Mouse (Mus musculus): ENCODE measurements around the gene Hras. TPM values are rescaled to one million over a fixed set of nuclear protein-coding genes. Genes with fewer than 3 reads are reported as not detected.

The Hras gene
- polyA plus RNA-seq, 1 experiment, result not detected

DNA sequence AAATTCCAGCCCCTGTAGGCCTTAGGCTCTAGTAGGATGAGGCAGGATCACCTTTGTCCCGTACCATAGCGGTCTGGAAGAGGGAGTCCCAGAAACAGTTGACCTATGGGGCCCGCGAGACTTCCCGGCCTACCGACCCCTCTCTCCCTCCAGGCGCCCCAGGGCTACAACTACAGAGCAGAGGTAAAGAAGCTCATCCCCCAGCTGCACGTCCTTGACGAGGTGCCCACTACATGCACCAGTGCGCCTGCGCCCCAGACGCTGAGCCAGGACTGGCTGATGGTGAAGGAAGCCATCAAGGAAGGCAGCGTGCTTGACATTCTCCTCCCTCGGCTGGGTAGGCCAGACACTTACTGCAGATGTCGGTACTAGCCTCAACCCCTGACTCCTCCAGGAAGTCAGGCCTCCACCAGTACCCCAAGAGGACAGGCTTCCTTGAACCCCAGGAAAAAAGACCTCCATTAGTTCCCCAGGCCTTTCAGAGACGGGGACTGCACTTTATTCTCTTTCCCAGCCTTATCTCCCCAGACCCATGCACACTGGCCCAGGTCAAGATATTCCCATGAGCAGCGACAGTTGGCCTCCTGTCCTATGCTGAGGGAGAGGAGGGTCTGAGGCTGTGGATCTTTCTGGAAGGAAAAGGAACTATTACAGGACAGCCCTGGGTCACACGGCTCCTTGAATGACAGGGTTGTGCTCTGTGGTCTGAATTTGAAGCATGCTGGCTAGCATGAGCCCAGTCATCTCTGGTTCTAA lies 12.6 kb upstream of the Hras start:
- Histone ChIP-seq H3K4me1 (ENCODE audit: control insufficient read depth, insufficient read depth, low read length) (no peaks in the 10 kb centered on the region), H3K4me3 (ENCODE audit: insufficient read depth, low read depth, low read length) (no peak overlapping the region), H3K27ac (ENCODE audit: insufficient read depth, low read depth, low read length) (no peak overlapping the region)
- TF ChIP-seq CTCF (IDR thresholded peaks at IDR 0.05; ENCODE audit: insufficient read depth, low read depth, low read length) (no peak), POLR2A (IDR thresholded peaks at IDR 0.05; ENCODE audit: insufficient read depth, low read depth, low read length) (no peak)
- 94% methylated on average over 18 of the region's 18 CpGs for WGBS

GRCm38 (mm10) chr7:141205504-141205903 lies 11.7 kb upstream of the Hras start:
- H3K4me1 ChIP-seq (ENCODE audit: control insufficient read depth, insufficient read depth, low read length), result no peaks in the 10 kb centered on the region
- no peak overlapping the region for H3K27ac ChIP-seq (ENCODE audit: insufficient read depth, low read depth, low read length)
- WGBS, result 97% methylated on average over 5 of the region's 5 CpGs
- H3K4me3 ChIP-seq (ENCODE audit: insufficient read depth, low read depth, low read length), result no peak overlapping the region
- TF ChIP-seq POLR2A (IDR thresholded peaks at IDR 0.05; ENCODE audit: insufficient read depth, low read depth, low read length), result no peak
- no peak for TF ChIP-seq CTCF (IDR thresholded peaks at IDR 0.05; ENCODE audit: insufficient read depth, low read depth, low read length)

DNA sequence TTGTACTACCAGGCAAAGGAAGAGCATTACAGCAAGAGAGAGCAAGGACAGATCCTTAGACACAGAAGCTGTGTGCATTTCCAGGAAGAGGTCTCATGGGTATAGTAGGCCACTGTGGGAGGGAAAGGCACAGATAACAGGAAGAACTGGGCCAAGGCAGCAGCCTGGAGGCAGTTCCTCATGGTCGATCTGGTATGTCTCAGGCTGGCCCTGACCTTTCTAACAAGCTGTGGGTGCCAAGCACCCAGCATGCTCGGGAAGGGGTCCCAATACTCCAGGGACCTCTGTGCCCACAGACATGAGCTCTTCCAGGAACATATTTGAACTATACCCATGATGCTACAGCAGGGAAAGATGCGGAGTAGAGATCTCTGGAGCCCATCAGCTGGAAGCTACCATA lies 10.7 kb upstream of the Hras start:
- TF ChIP-seq POLR2A (IDR thresholded peaks at IDR 0.05; ENCODE audit: insufficient read depth, low read depth, low read length) (no peak), CTCF (IDR thresholded peaks at IDR 0.05; ENCODE audit: insufficient read depth, low read depth, low read length) (no peak)
- Histone ChIP-seq H3K4me1 (ENCODE audit: control insufficient read depth, insufficient read depth, low read length) (no peaks in the 10 kb centered on the region), H3K27ac (ENCODE audit: insufficient read depth, low read depth, low read length) (no peak overlapping the region), H3K4me3 (ENCODE audit: insufficient read depth, low read depth, low read length) (no peak overlapping the region)
- 70% methylated on average over 3 of the region's 3 CpGs for WGBS

DNA sequence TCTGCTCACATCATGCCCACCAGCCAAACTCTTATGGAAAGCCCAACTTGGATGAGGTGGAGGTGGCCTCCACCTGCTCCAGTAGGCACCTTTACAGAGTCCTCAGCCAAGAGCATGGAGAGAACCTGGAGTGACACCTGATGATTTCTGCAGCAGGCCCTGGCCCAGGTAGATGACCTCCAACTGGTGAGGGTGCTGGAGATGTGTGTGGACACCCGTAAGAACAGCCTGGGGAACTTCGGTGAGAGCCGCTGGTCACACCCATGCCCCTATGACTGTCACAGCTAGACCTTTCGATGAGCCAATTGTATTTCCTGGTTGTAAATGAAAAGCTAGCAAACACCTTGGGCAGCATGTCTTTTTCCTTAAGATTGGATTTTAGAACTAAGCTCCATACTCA lies 4.3 kb upstream of the Hras start:
- no peak for TF ChIP-seq CTCF (IDR thresholded peaks at IDR 0.05; ENCODE audit: insufficient read depth, low read depth, low read length)
- Histone ChIP-seq H3K27ac (ENCODE audit: insufficient read depth, low read depth, low read length) (no peak overlapping the region), H3K4me3 (ENCODE audit: insufficient read depth, low read depth, low read length) (no peak overlapping the region), H3K4me1 (ENCODE audit: control insufficient read depth, insufficient read depth, low read length) (peaks cover 7% of the 10 kb centered on the region)
- WGBS, result 94% methylated on average over 4 of the region's 4 CpGs

- 93% methylated on average over 8 of the region's 8 CpGs for WGBS
- H3K27ac ChIP-seq (ENCODE audit: insufficient read depth, low read depth, low read length), result no peak overlapping the region
These were observed 2.9 kb upstream of the Hras start for GRCm38 (mm10) chr7:141196619-141197282.

GRCm38 (mm10) chr7:141195754-141196153 lies 1.9 kb upstream of the Hras start:
- no peak overlapping the region for H3K4me3 ChIP-seq (ENCODE audit: insufficient read depth, low read depth, low read length)
- TF ChIP-seq CTCF (IDR thresholded peaks at IDR 0.05; ENCODE audit: insufficient read depth, low read depth, low read length) (no peak), POLR2A (IDR thresholded peaks at IDR 0.05; ENCODE audit: insufficient read depth, low read depth, low read length) (no peak)
- 97% methylated on average over 2 of the region's 2 CpGs for WGBS

More at GRCm38 (mm10) chr7:141196619-141197282, 2.9 kb upstream of the Hras start:
- Histone ChIP-seq H3K4me1 (ENCODE audit: control insufficient read depth, insufficient read depth, low read length) (peaks cover 20% of the 10 kb centered on the region), H3K4me3 (ENCODE audit: insufficient read depth, low read depth, low read length) (no peak overlapping the region)
- TF ChIP-seq POLR2A (IDR thresholded peaks at IDR 0.05; ENCODE audit: insufficient read depth, low read depth, low read length) (no peak), CTCF (IDR thresholded peaks at IDR 0.05; ENCODE audit: insufficient read depth, low read depth, low read length) (no peak)

GRCm38 (mm10) chr7:141194830-141195229 lies 1.0 kb upstream of the Hras start:
- Histone ChIP-seq H3K4me1 (ENCODE audit: control insufficient read depth, insufficient read depth, low read length) (peaks cover 27% of the 10 kb centered on the region), H3K27ac (ENCODE audit: insufficient read depth, low read depth, low read length) (peak overlapping the region; percentile 79; the same call in 1 of the 2 replicates), H3K4me3 (ENCODE audit: insufficient read depth, low read depth, low read length) (peak overlapping the region; percentile 92)
- under 1% methylated on average over 28 of the region's 28 CpGs for WGBS
- TF ChIP-seq CTCF (IDR thresholded peaks at IDR 0.05; ENCODE audit: insufficient read depth, low read depth, low read length) (no peak), POLR2A (IDR thresholded peaks at IDR 0.05; ENCODE audit: insufficient read depth, low read depth, low read length) (no peak)

More at GRCm38 (mm10) chr7:141195754-141196153, 1.9 kb upstream of the Hras start:
- Histone ChIP-seq H3K4me1 (ENCODE audit: control insufficient read depth, insufficient read depth, low read length) (peaks cover 27% of the 10 kb centered on the region), H3K27ac (ENCODE audit: insufficient read depth, low read depth, low read length) (no peak overlapping the region)

- under 1% methylated on average over 23 of the region's 23 CpGs for WGBS
- Histone ChIP-seq H3K4me3 (ENCODE audit: insufficient read depth, low read depth, low read length) (peak overlapping the region; percentile 92), H3K27ac (ENCODE audit: insufficient read depth, low read depth, low read length) (peak overlapping the region; percentile 79; the same call in 1 of the 2 replicates), H3K4me1 (ENCODE audit: control insufficient read depth, insufficient read depth, low read length) (peaks cover 27% of the 10 kb centered on the region)
- TF ChIP-seq CTCF (IDR thresholded peaks at IDR 0.05; ENCODE audit: insufficient read depth, low read depth, low read length) (no peak), POLR2A (IDR thresholded peaks at IDR 0.05; ENCODE audit: insufficient read depth, low read depth, low read length) (no peak)
These were observed 604 bp upstream of the Hras start for GRCm38 (mm10) chr7:141194409-141194808.

DNA sequence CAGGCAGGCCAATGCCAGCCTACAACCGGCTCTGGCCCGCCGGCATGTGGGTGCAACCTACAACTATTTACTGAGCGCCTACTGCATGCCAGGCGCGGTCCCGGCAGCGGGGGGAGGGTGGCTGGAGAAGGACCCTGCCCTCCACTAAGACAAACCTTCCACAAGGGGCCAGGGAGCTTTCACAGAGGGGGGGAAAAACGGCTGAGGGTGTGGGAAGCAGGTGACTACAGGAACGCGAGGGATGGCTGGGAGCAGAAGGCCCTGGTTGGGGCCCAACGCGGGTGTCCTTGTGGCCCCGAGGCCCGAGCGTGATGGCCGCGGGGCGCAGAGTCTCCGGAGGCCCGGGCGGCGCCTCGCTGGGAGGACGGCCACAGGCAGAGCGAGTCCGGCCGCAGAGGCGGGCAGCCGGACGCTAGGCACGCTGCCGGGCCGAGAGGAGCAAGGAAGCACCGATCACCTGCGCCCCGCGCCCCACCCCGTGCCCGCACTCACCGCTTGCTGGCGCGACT lies 403 bp downstream of the Hras start:
- 1% methylated on average over 40 of the region's 43 CpGs for WGBS
- TF ChIP-seq CTCF (IDR thresholded peaks at IDR 0.05; ENCODE audit: insufficient read depth, low read depth, low read length), result no peak
- 0 out of 2 replicates have a peak, but pooled peaks have one; percentile 13 for TF ChIP-seq POLR2A (IDR thresholded peaks at IDR 0.05; ENCODE audit: insufficient read depth, low read depth, low read length)
- Histone ChIP-seq H3K27ac (ENCODE audit: insufficient read depth, low read depth, low read length) (peak overlapping the region; percentile 30; the same call in 1 of the 2 replicates), H3K4me3 (ENCODE audit: insufficient read depth, low read depth, low read length) (peak overlapping the region; percentile 80), H3K4me1 (ENCODE audit: control insufficient read depth, insufficient read depth, low read length) (peaks cover 27% of the 10 kb centered on the region)
